Mouse (Mus musculus) c-Kit-positive CD71-negative TER-119-negative erythroid progenitor cells, embryonic 14.5 days (primary cell): ENCODE data around the gene Hoxa7.

Experiments used
- DNase-seq: peaks from one replicate; pipeline ENCODE4 v3.0.0-alpha.2; 2013; ENCODE audit warnings: low read depth

Hoxa7 gene

DNA sequence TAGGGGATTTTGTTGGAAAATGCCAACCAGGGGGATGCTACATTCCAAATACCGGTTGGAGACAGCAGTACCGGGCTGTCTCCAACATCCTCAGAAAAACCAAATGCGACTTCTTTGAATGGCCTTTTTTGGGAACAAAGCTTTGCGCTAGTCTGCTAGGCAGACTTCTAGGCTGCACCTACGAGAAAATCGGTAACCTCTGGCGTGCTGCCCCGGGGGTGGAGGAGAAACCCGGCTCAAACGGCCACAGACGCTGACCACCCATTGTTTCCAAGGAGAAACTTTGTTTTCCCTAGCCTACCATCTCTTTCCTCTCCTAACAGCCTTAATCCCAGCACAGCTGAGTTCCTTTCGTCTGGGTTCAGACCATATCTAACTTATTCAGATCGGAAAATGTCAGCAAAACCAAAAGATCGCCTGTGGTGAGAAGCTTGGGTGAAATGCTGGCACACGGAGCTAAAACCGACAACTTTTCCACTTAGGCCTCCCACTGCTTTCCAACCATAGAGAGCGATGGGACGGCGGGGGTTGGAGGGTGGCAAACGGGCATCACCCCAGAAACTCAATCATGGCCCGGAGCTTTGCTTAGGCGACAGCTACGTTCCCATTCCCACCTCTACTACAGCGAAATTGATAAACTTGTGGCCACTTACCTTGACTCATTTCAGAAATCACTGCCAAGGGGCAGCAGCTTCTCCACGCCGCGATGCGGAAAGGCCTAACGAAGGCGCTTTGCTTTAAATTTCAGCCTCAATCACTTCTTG, 18.2 kb upstream of the Hoxa7 start:
- no peak for DNase-seq

DNA sequence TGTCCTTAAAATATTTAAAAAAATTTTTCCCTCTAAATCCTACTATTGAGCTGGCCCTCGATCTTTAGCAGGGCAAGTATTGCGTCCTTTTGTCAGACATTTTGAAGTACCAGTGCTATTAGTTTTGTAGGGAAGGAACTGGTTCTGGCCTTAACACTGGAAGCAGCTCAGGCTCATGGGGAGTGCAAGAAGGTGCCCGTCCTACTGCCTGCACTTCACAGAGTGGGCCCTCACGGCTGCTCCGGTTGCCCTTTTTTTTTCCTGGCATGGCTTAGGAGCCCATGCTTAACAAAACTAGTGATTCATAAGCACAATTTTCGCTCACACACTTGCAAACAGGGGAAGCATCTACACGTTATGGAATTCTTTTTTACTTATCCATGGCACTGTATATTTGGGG, 17.3 kb upstream of the Hoxa7 start:
- no peak for DNase-seq

DNA sequence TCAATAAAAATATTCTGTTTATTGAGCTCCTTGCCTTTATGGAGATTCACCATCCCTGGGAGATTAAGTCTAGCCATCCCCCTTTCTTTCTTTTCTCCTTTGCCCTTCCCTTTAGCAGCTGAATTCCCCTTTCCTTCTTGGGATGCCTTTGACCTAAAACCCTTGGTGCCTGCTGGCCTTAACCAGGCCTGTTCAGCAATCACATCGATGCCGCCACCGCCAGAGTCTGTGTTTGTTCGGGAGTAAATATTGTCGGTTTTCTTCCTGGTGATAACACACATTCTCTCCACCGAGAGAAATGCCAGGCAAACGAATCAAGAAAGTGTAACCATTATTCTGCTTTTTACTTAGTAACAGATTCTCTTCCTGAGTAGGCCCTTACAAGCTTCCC, 16.5 kb upstream of the Hoxa7 start:
- DNase-seq = no peak

DNA sequence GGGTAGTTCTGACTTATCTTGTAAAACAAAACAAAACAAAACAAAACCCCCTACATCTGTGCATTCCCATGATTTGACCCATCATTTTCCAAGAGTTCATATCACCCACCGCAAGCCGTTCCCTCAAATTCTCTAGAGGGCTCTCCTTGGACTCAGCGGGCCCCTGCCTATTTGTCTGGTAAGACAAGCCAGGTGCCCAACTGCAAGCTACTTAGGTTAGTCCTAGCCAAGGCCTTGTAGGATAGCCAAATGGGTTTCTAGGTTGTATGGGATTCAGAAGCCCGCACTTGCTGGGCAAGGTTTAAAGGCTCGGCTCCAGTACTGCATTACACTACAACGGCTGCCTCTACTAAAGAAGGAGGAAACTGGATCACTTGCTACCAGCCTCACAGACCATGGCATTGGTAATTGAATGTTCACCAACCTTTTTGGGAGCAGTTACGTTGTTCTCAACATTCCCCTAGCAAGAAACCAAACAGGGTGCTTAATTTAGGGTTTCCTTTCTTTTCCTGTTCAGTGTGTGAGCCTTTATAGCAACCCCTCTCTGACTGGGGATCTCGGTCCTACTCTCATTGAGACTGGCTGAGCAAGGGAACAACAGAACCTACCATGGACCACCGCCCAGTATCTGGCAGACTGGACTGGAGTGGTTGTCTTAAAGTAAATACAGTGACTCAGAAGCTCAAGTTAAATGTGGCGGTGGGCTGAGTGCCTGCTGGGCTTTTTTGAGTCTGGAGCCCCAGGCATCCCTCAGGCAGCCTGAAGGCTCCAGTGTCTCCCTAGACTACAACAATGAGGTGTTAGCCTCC, 15.9 kb upstream of the Hoxa7 start:
- DNase-seq = no peak

DNA sequence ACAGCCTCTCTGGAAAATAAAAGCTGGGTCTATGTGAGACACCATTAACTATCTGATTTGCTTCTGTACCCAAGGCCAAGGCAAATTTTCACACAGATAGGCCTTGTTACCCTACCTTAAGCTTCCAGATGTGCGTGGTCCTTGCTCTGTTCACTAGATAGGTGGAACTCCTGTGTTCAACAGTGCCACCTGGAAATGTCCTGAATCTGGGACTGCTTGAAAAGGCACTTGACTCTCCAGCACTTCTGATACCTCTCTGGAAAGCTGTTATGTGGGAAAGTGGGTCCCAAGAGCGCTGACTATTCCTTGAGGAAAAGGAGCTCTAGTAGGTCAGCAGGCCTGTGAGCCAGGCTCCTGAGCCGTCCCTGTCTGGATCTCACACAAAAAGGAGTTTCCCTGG, 15.2 kb upstream of the Hoxa7 start:
- no peak for DNase-seq

DNA sequence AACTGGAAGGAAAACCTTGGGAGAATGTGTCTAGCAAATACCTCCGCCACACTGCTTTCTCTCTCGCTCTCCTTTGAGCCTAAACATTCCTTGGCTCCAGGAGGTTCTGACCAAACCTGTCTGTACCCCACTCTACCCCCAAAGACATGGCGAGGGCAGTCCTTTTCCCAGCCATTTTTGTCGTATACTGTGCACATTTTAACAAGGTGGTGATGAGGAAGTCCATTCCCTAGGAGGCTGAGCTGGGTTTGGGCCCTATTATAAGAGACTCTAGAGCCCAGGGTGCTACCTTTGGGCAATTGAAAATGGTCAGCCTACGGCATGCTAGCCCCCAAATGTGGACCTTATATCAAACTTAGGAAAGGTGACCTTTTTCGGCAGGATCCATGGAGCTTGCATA, 14.2 kb upstream of the Hoxa7 start:
- DNase-seq = no peak

DNA sequence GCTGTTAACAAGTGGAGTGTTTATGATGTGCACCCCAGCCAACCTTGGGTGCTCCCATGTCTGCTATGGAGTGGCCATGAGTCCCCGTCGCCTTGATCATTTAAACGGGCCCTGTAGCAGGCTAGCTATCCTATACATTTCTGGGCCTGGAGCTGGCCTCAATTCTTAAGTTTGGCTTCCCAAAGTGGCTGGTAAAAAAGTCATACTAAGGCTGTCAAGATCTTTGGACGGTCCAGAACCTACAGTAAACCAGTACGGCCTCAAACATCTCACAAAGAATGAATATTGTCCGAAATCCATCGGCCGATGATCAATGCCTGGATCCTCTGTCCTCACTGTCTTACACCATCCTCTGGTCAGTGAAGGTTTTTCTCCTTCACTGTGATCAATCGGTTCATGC, 13.6 kb upstream of the Hoxa7 start:
- DNase-seq = no peak

DNA sequence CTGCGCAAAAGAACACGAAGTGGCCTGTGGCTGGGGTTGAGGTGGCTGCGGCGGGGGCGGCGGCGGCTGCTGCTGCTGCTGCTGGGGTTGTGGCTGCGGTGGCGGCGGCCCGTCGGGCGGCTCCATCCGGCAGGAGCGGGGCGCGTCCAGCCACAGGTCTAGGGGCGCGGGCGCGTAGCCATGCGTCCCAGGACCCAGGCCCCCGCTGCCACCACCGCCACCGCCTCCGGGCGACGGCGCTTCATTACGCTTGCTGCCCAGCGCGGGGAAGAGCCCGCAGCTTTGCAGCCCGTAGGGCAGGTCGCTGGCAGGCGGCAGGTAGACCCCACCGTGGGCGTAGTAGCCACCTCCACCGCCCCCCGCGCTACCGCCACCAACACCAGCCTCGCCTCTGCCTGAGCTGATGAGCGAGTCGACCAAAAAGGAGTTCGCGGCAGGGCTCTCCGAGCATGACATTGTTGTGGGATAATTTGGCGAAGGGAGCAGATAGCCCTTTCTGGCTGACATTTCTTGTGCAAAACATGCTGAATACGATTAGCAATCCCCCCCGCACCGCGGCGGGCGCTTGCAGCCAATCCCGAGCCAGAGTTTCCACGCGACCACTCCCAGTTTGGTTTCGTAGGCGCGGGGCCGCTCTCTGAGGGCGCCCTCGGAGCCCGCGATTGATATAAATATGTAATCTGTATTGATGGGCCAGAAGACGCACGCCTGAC, 12.9 kb upstream of the Hoxa7 start:
- DNase-seq = no peak

DNA sequence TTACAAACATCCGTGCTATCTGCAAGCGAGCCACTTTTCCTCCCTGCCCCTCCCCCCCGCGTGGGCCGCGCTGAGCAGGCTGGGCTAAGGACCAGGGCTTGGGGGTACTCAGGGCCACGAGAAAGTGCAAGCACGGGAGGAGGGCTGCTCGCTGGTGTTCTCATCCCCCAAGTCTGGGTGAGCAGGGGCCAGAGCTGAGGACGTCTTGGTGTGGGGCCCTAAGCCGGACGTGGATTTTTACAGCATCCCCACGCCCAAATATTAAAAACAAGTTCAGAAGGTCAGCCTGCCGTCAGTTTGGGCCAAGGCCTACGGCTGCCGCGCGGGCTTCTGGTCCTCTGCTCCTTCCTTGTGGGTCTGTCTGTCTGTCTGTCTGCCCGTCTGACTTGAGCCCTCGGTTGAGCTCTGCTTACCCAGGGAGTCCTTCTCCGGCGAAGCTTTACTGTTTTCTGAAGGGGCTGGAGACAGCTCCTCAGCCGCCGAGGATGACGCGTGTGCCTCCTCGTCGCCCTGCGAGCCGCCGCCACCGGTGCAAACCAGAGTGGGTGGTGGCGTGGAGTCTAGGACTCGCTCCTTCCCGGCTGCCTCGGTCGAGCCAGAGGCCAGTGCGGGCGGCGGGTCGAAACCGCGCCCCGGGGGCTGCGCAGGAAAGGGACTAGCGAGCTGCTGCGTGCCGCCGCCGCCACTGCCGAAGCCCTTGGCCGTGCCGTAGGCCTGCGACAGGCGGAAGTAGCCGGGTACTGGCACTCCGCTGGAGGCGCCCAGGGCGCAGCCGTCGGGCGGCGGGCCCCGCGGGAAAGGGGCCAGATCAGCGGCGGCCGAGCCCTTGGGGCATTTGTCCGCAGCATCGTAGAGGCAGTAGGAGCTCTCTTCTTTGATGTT, 12.1 kb upstream of the Hoxa7 start:
- no peak for DNase-seq

DNA sequence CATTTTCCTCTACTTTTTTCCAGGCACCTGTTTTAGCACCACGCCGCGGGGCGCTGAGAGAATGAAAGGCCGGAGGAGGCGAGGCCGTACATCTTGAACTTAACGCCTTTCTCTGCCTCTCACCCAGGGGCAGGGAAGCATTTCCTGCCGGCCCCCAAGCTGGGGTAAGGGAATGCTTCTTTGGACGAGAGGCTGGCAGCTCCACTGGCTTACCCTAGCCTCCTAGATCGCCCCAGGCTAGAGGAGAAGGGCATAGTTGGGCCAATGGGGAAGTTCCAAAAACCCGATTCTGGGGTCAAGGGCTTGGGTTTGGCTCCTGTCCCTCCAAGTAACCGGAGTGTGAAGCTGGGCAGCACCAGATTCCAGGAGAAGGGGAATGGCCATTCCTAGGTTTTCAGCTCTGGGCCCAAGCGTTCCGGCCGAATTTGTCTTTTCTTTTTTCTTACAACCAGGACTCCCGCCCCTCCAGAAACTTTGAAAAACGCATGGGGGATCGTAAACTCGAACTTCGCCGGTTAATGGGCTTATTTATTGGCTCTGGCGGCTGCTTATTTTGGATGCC, 11.4 kb upstream of the Hoxa7 start:
- no peak for DNase-seq

DNA sequence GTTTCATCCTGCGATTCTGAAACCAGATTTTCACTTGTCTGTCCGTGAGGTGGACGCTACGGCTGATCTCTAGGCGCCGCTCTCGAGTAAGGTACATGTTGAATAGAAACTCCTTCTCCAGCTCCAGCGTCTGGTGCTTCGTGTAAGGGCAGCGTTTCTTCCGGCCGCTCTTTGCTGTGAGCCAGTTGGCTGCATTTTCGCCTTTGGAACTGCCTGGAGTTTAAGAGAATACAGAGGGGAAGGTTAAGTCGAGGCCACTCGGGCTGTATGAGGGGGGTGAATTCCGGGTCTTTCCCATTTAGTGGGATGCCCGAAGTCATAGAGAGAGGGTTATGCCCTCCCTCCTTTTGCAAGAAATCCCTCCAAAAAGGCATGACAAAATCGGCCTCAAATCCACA, 10.9 kb upstream of the Hoxa7 start:
- DNase-seq = no peak

DNA sequence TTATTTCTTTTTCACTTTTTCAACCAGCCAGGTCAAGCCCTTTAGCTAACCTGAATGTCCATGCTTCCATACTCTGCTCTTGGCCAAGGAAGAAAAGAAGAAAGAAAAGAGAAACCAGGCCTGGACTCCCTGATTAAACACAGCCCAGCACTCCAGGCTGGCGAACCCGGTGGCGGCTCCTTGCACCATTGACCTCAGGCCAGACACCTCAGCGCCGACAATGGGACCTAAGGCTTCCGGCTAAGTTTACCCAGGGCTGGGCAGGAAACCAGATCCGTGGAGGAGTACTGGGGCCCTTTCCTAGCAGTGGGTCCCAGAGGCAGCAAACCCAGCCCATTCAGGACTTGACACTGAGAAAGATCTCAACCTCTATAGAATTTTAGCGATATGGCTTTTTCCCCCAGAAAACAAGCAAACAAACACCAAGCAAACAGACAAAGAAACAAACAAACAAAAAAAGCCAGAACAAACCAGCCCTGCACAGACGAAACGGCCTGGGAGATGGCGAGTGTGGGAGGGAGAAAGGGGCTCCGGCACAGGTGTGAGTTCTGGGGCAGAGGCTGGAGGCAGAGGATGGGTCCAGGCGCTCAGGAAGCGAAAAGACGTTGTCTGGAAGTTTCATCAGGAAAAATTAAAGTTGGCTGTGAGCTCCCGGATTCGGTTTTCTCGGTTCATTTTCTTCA, 10.4 kb upstream of the Hoxa7 start:
- no peak for DNase-seq

DNA sequence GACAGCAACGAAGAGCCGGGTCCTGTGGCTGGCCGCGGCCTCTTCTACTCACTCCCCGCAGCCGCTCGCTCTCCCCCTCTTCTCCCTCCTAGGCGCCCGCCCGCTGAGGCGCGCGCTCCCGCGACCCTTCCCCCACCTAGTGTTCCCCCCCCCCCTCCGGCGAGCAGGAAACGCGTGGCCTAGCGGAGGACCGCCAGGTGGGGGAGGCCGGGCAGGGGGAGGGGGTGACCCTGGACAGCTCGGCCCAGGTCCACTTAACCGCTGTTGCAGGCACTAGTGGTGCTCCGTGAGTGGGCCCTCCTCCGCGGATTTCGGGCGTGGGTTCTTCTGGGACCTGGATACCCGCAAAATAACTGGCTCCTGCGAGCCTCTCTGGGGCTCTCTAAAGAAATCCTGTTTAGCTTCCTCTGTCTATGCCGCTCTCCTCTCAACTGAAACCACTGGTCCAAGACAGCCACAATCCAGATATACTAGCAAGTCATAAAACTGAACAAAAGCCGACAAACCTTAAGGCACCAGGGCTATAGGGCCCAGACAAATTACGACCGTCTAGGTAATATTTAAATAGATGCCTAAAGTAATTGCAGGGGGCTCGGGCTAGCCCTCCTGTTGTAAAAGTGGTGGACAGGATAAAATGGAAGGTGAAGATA, 9.0 kb upstream of the Hoxa7 start, which contains the start of gene Hoxa9:
TSS of gene Hoxa9 (minus strand) at position 574 of the 650 bp plus-strand sequence.
- no peak for DNase-seq

DNA sequence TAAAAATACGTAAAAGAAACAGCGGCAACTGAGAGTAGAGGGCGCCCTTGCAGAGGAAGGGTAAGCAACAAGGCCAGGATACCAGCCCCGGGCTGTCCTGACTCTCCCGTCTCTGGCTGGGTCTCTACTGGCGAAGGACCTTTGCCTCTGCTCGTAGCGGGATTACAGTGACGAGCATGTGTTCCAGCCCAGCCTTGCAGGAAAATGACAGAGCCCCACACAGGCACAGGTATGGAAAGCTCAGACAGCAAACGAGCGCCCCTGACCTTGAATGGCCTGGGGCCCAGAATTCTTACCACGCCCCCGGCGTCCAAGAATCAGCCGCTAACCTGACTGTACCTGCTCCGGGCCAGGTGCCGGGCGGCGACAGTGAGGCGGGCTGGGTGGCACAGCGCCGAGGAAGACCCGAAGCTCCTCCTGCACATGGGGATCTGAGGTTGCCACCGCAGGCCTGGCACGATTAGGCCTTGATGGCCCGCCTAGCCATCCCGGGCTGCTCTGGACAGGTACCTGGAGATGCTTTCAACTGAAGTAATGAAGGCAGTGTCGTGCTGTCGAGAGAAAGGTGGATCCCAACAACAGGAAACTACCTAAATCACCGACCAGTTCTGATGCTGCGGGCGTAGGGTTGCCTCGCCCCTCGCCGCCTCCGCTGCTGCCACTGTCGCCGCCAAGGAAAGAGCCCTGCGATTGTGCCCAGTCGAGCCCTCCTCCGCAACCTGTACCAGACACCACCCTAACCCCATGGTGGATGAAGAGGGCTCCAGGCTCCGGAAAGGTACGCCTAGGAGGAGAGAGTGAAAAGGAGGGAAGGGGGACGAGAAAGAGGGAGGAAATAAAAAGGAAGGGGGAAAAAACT, 8.1 kb upstream of the Hoxa7 start:
- no peak for DNase-seq

DNA sequence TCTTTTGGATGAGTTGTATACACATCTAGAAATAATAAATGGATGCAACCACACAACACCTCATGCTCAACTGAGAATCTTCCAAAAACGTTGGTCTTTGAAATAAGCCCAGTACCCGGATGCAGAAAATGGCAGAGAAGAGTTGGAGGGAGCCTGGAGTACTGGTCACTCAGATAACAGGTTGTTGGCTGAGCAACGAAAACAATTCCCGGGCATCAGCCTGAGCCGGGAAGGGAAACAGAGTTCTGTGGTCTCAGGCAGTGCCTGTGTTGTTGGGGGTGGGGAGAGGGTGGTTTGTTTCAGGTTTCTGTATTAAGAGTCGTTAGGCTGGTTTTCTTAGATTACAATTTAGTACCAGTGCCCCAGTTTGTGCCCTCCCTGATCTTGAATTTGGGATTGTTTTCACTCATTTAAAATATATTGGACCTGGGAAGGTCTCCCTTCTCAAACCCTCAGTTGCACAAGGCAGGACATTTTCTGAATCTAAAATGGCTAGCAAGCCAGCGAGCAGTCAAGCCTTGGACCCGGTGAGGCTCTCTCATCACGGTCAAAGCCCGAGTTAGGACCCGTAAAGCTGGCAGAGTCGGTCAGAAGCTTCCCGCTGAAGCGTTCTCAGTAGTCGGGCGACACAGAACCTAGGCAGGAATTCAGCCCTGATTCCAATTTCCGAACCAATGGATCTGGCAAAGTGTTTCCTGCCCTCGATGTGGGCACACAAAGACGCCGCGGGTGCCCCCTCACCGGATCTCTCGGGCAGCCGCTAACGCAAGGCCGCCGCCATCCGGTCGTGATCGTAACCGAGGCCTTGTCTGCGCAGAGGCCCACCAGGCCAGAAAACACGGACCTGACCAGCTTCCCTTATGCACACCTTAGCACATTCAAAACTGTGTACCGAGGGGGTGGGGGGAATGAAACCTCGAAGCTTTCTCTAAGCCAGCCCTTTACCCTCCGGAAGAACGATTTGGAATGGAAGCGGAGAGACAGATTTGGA, 7.1 kb upstream of the Hoxa7 start:
- DNase-seq = no peak

DNA sequence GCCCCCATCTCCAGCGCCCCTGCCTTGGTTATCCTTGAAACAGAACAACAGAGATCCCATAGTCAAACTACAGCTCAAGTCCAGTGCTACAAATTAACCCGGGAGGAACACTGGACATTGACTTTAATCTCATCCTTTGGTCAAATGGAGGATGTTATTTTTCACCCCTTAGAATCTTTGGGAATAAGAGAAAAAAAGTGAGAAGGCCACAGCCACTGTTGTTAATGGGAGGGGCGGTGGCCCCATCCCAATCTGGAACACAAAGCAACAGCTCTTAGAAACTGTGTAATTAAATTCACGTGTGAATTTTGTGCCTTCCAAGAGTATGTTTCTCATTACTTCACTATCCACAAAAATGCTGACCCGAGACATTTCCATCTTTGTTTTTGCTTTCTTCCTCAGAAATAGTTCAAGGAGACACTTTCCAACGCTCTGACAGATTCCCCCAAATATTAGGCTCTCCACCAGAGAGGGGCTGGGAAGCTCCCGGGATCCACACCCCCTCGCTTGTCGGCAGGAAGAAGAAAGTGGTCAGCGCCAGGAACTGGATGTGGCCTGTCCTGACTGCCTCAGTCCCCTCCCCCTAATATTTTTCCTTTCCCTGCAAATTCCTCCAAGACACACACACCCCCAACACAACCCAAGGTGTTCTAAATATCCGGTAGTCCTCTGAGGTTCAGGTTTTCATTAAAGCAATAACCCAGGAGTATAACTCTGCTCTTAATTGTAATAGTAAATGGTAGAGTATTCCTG, 6.0 kb upstream of the Hoxa7 start:
- no peak for DNase-seq

DNA sequence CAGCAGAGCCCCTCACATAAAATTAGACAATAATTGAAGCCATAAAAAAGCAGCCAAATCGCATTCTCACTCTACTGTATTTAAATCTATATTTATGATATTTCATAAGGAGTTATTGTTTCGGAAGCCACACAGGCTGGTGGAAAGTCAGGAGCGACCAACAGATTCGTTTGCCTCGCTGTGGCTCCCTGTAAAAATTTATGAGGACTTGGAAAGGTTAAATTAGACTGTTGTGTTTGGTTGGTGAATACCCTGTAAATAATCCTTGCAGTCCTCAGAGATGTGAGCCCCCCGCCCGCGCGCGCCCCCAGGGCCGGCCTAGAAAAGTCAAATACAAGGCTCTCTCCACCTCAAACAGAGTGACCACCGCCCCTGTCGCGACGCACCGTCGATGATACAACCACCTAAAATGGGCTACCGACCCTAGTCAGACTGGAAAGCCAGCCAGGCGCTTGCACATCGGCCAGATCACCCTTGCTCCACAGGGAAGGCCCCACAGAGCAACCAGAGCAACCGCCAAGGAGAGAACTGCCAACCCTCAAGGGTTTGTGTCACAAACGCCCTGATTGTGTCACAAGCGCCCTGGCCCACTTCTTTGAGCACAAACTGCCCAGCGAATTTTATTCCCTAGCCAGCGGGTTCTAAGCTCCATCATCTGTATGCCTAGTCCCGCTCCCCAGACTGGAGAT, 5.1 kb upstream of the Hoxa7 start:
- no peak for DNase-seq
